Mouse (Mus musculus) neural tube, embryonic 14.5 days (tissue): ENCODE data around the gene Btbd9. TPM values are rescaled to one million over a fixed set of nuclear protein-coding genes. Genes with fewer than 3 reads are reported as not detected.
A peak's percentile ranks its signal among the peaks of the same experiment; 100 is the strongest.

Experiments
- ATAC-seq: fragments of 200-750 bp; cut with Nextera tagmentation; 2 replicates; pipeline ENCODE4 v1.8.0; 2017; ENCODE audit warnings: low read depth, mild to moderate bottlenecking, moderate TSS enrichment, moderate library complexity
- H3K27ac ChIP-seq: fragments of 300-500 bp; sonication (generic); 2 replicates; pipeline ENCODE4 v1.5.1; 2014; ENCODE audit warnings: low read depth, mild to moderate bottlenecking, control low read depth, low read length, moderate library complexity, mixed read lengths
- H3K27me3 ChIP-seq: fragments of 300-500 bp; sonication (generic); 2 replicates; pipeline ENCODE4 v1.6.1; 2014; ENCODE audit warnings: low read length; ENCODE audit not compliant: control insufficient read depth, insufficient read depth
- H3K36me3 ChIP-seq: fragments of 300-500 bp; sonication (generic); 2 replicates; pipeline ENCODE4 v1.6.1; 2014; ENCODE audit warnings: low read length, mixed read lengths; ENCODE audit not compliant: control insufficient read depth, insufficient read depth
- H3K4me1 ChIP-seq: fragments of 300-500 bp; sonication (generic); 2 replicates; pipeline ENCODE4 v1.6.1; 2014; ENCODE audit warnings: low read length; ENCODE audit not compliant: control insufficient read depth, insufficient read depth
- H3K4me2 ChIP-seq: fragments of 300-500 bp; sonication (generic); 2 replicates; pipeline ENCODE4 v1.6.1; 2014; ENCODE audit warnings: mild to moderate bottlenecking, low read depth, low read length, control low read depth
- H3K4me3 ChIP-seq: fragments of 300-500 bp; sonication (generic); 2 replicates; pipeline ENCODE4 v1.5.1; 2014; ENCODE audit warnings: low read depth, low read length, control low read depth, mixed read lengths
- H3K9ac ChIP-seq: fragments of 300-500 bp; sonication (generic); replicated peaks from 2 replicates; pipeline ENCODE4 v1.6.1; 2014; ENCODE audit warnings: low read depth, mild to moderate bottlenecking, control low read depth, low read length, mixed read lengths
- H3K9me3 ChIP-seq: fragments of 300-500 bp; sonication (generic); 2 replicates; pipeline ENCODE4 v1.6.1; 2016; ENCODE audit warnings: low read length; ENCODE audit not compliant: control insufficient read depth
- WGBS: fragments of 180-500 bp; shearing (Covaris S2); extraction: QIAGEN DNeasy Blood & Tissue Kit; methylation state at CpG from one replicate; pipeline ENCODE4 v1.1.7; 2014; 5-methylcytosine and 5-hydroxymethylcytosine counted together
- polyA plus RNA-seq: library from polyadenylated mRNA; unstranded; fragments of >200 nt; fragmentation: Nextera tagmentation; extraction: Ambion mirVana; gene quantifications from 2 replicates; pipeline ENCODE4 v1.2.1, GENCODE M21; 2014

Gene Btbd9
- polyA plus RNA-seq, 1 experiment from 2014 or later: 130 TPM

DNA sequence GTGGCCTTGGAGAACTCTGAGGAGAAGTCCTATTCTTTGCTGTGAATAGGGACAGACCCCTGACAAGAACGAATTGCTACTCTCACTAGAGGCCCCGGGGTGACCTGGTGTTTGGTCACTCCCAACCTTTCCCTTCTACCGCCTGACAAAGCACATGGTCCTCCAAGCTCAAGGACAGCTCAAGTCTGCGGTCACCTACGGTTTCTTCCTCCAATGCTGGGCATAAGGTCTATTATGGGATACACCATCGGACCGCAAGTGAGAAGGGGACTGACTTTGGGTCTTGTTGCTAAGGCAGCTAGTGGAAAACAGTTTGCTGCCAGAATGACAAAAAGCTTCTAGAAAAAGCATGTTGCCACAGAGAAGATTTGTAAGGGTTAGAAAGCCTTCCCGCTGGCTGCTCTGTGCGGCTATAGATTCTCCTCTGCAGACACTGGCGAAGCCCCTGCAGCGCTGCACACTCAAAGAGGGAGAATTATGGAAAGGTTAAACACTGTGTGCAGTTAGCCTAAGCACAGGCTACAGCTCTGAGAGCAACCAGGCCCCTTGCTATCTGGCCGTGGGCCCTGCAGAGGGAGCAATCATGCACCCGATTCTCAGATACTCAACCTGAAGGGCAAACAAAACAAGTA is 235.7 kb downstream of the Btbd9 start:
- peak; percentile 56; the same call in 1 of the 2 replicates for ATAC-seq
- WGBS: 32% methylated on average over 13 of the region's 13 CpGs
- Histone ChIP-seq H3K27me3 (no peaks in the 10 kb centered on the region), H3K36me3 (no peaks in the 10 kb centered on the region), H3K4me3 (no peak overlapping the region), H3K27ac (peak overlapping the region; percentile 66), H3K9ac (no peak overlapping the region), H3K9me3 (no peaks in the 10 kb centered on the region), H3K4me2 (no peak overlapping the region), H3K4me1 (peaks cover 10% of the 10 kb centered on the region; the same call in 1 of the 2 replicates)

DNA sequence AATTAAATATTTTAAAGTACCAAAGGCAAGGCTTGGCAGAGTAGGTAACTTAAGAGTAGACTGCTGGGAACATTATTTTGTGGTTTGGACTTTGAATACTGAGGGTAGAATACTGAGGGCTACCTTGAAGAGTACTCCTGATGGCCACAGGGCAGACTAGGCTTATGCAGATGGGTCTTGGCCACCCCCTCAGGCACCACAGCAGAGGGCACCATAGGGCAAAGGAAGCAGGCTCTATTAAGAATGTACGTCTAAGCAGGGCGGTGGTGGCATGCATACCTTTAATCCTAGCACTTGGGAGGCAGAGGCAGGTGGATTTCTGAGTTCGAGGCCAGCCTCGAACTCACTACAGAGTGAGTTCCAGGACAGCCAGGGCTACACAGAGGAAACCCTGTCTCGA is 237.0 kb downstream of the Btbd9 start:
- Histone ChIP-seq H3K27me3 (no peaks in the 10 kb centered on the region), H3K9me3 (no peaks in the 10 kb centered on the region), H3K9ac (no peak overlapping the region), H3K4me1 (peaks cover 10% of the 10 kb centered on the region; the same call in 1 of the 2 replicates), H3K4me3 (no peak overlapping the region), H3K4me2 (no peak overlapping the region), H3K27ac (no peak overlapping the region), H3K36me3 (no peaks in the 10 kb centered on the region)
- WGBS: 94% methylated on average over 5 of the region's 5 CpGs
- ATAC-seq: no peak

DNA sequence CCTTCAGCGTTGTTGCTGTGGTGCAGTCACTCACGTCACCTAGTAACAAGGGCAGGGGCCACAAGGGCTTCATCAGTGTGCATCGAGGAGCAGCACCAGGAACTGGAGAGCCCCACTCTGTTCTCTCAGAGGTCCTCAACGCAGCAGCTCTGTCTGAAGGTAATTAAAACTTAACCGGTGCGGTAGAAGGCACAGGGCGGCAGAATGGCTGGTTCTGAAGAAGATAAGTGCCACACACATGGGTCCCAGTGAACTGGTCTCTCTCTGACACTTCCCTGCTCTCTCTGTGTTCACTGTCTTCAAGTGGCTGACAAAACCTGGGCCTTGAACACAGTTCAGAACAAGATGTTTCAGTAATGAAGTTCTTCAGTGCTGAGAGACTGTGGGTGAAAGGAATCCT is 239.5 kb downstream of the Btbd9 start:
- ATAC-seq: no peak
- 50% methylated on average over 7 of the region's 7 CpGs for WGBS
- Histone ChIP-seq H3K4me1 (peaks cover 10% of the 10 kb centered on the region; the same call in 1 of the 2 replicates), H3K4me3 (no peak overlapping the region), H3K27me3 (no peaks in the 10 kb centered on the region), H3K36me3 (no peaks in the 10 kb centered on the region), H3K27ac (no peak overlapping the region), H3K4me2 (no peak overlapping the region), H3K9me3 (no peaks in the 10 kb centered on the region), H3K9ac (no peak overlapping the region)

- H3K36me3 ChIP-seq: no peaks in the 10 kb centered on the region
- H3K9me3 ChIP-seq: no peaks in the 10 kb centered on the region
- no peak overlapping the region for H3K4me2 ChIP-seq
- 45% methylated on average over 5 of the region's 5 CpGs for WGBS
- no peak overlapping the region for H3K27ac ChIP-seq
- no peaks in the 10 kb centered on the region for H3K27me3 ChIP-seq
- no peak for ATAC-seq
- no peak overlapping the region for H3K9ac ChIP-seq
- H3K4me1 ChIP-seq: peaks cover 10% of the 10 kb centered on the region; the same call in 1 of the 2 replicates
- H3K4me3 ChIP-seq: no peak overlapping the region
Measured at GRCm38 (mm10) chr17:30336280-30336679, 240.0 kb downstream of the Btbd9 start.

GRCm38 (mm10) chr17:30335746-30336145 is 240.5 kb downstream of the Btbd9 start:
- 59% methylated on average over 8 of the region's 8 CpGs for WGBS
- H3K9me3 ChIP-seq: no peaks in the 10 kb centered on the region
- H3K27me3 ChIP-seq: no peaks in the 10 kb centered on the region
- H3K27ac ChIP-seq: no peak overlapping the region
- no peak overlapping the region for H3K4me2 ChIP-seq
- ATAC-seq: no peak
- H3K9ac ChIP-seq: no peak overlapping the region
- peaks cover 6% of the 10 kb centered on the region; the same call in 1 of the 2 replicates for H3K4me1 ChIP-seq
- H3K4me3 ChIP-seq: no peak overlapping the region
- H3K36me3 ChIP-seq: no peaks in the 10 kb centered on the region

- H3K4me3 ChIP-seq: no peak overlapping the region
- no peak overlapping the region for H3K9ac ChIP-seq
- peaks cover 5% of the 10 kb centered on the region; the same call in 1 of the 2 replicates for H3K4me1 ChIP-seq
- ATAC-seq: no peak
- H3K27me3 ChIP-seq: no peaks in the 10 kb centered on the region
- H3K9me3 ChIP-seq: no peaks in the 10 kb centered on the region
- H3K36me3 ChIP-seq: no peaks in the 10 kb centered on the region
- H3K4me2 ChIP-seq: no peak overlapping the region
- no peak overlapping the region for H3K27ac ChIP-seq
- 71% methylated on average over 6 of the region's 6 CpGs for WGBS
Measured at GRCm38 (mm10) chr17:30334257-30334656, 242.0 kb downstream of the Btbd9 start.

- WGBS: 90% methylated on average over 4 of the region's 4 CpGs
- H3K9ac ChIP-seq: no peak overlapping the region
- no peak overlapping the region for H3K4me2 ChIP-seq
- H3K27ac ChIP-seq: no peak overlapping the region
- H3K4me1 ChIP-seq: peaks cover 5% of the 10 kb centered on the region; the same call in 1 of the 2 replicates
- H3K27me3 ChIP-seq: no peaks in the 10 kb centered on the region
- no peak overlapping the region for H3K4me3 ChIP-seq
- no peak for ATAC-seq
- no peaks in the 10 kb centered on the region for H3K36me3 ChIP-seq
- no peaks in the 10 kb centered on the region for H3K9me3 ChIP-seq
Measured at GRCm38 (mm10) chr17:30333136-30333535, 243.2 kb downstream of the Btbd9 start.

DNA sequence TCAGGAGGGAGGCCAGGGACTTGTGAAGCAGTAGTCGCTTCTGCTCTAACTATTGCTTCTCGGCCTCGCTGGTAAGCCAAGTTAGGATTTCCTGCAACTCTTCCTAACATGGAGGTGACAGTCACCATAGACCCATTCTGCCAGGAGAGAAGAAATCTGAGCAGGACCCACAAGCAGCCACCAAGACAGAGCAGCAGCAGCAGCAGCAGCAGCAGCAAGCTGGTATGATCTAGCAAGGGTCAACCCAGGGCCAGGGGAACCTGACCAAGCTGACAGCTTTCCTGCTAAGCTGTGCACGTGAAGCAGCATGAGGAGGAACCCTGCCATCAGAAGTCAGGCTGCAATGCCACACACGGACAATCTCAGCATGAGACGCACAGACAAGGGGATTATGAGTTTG is 244.9 kb downstream of the Btbd9 start:
- WGBS: 79% methylated on average over 6 of the region's 6 CpGs
- H3K9ac ChIP-seq: no peak overlapping the region
- no peaks in the 10 kb centered on the region for H3K36me3 ChIP-seq
- ATAC-seq: no peak
- H3K9me3 ChIP-seq: no peaks in the 10 kb centered on the region
- H3K4me3 ChIP-seq: no peak overlapping the region
- H3K4me2 ChIP-seq: no peak overlapping the region
- peaks cover 5% of the 10 kb centered on the region; the same call in 1 of the 2 replicates for H3K4me1 ChIP-seq
- H3K27ac ChIP-seq: no peak overlapping the region
- H3K27me3 ChIP-seq: no peaks in the 10 kb centered on the region

- no peak overlapping the region for H3K27ac ChIP-seq
- WGBS: 86% methylated on average over 2 of the region's 2 CpGs
- no peak for ATAC-seq
- H3K36me3 ChIP-seq: no peaks in the 10 kb centered on the region
- H3K4me2 ChIP-seq: no peak overlapping the region
- H3K4me3 ChIP-seq: no peak overlapping the region
- no peaks in the 10 kb centered on the region for H3K9me3 ChIP-seq
- no peaks in the 10 kb centered on the region for H3K4me1 ChIP-seq
- H3K27me3 ChIP-seq: no peaks in the 10 kb centered on the region
- H3K9ac ChIP-seq: no peak overlapping the region
Measured at GRCm38 (mm10) chr17:30329531-30329930, 246.8 kb downstream of the Btbd9 start.
